Mouse (Mus musculus): ENCODE data around the gene St6galnac3.

Gene St6galnac3

GRCm38 (mm10) chr3:153148887-153149286, 576.1 kb downstream of the St6galnac3 start:
- no peak for DNase-seq (ENCODE audit: low read depth)

All from NIH3T3 (cell line).